Mouse (Mus musculus): ENCODE data around the gene Il5. TPM values are rescaled to one million over a fixed set of nuclear protein-coding genes. Genes with fewer than 3 reads are reported as not detected.

Il5 gene
- polyA plus RNA-seq, 1 experiment from 2014 or later, result not detected

GRCm38 (mm10) chr11:53706236-53706933 lies 14.2 kb upstream of the Il5 start:
- WGBS, result 6% methylated on average over 29 of the region's 29 CpGs
- peaks cover 2% of the 10 kb centered on the region; the same call in 1 of the 2 replicates for H3K36me3 ChIP-seq (ENCODE audit: control insufficient read depth, insufficient read depth, low read length)
- peak overlapping the region; percentile 76 for H3K27ac ChIP-seq (ENCODE audit: low read depth, low read length)
- peak; percentile 69 for DNase-seq (ENCODE audit: low spot score)
- no peaks in the 10 kb centered on the region for H3K9me3 ChIP-seq (ENCODE audit: control insufficient read depth, low read length)
- peak overlapping the region; percentile 80 for H3K9ac ChIP-seq (ENCODE audit: low read depth, low read length)
- peak; percentile 68 for ATAC-seq (replicated peaks; ENCODE audit: low FRiP score)
- H3K4me1 ChIP-seq (replicated peaks; ENCODE audit: control insufficient read depth, insufficient read depth, low read length), result no peaks in the 10 kb centered on the region; the same call in 1 of the 2 replicates
- H3K4me2 ChIP-seq, result peak overlapping the region; percentile 76
- H3K4me3 ChIP-seq (ENCODE audit: low read depth, low read length), result peak overlapping the region; percentile 87
- H3K27me3 ChIP-seq (replicated peaks; ENCODE audit: control insufficient read depth, insufficient read depth, low read length), result no peaks in the 10 kb centered on the region

GRCm38 (mm10) chr11:53706934-53707717 lies 13.5 kb upstream of the Il5 start, which contains the start of gene Rad50:
Gene Rad50, minus strand, starts transcription at chr11:53707319.
- Histone ChIP-seq H3K27me3 (replicated peaks; ENCODE audit: control insufficient read depth, insufficient read depth, low read length) (no peaks in the 10 kb centered on the region), H3K36me3 (ENCODE audit: control insufficient read depth, insufficient read depth, low read length) (peaks cover 2% of the 10 kb centered on the region; the same call in 1 of the 2 replicates), H3K9me3 (ENCODE audit: control insufficient read depth, low read length) (no peaks in the 10 kb centered on the region), H3K4me3 (ENCODE audit: low read depth, low read length) (peak within 1 kb of the TSS; percentile 87), H3K4me2 (peak within 1 kb of the TSS; percentile 76), H3K4me1 (replicated peaks; ENCODE audit: control insufficient read depth, insufficient read depth, low read length) (no peaks in the 10 kb centered on the region; the same call in 1 of the 2 replicates), H3K9ac (ENCODE audit: low read depth, low read length) (peak within 1 kb of the TSS; percentile 80), H3K27ac (ENCODE audit: low read depth, low read length) (peak within 1 kb of the TSS; percentile 76)
- WGBS, result 3% methylated on average over 55 of the region's 55 CpGs
- DNase-seq (ENCODE audit: low spot score), result peak; percentile 89
- ATAC-seq (replicated peaks; ENCODE audit: low FRiP score), result peak; percentile 93

DNA sequence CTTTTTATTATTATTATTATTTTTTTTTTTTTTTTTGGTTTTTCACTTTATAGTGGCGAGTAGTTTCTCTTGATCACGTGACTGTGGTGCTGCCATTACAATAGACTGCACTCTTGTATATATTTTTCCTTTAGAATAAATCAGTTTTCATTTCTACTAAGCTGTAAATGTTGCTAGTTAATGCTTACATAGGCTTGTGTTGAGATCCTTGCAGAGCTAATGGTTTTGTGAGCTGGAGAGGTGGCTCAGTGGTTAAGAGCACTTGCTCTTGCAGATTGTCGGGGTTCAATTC lies 12.9 kb upstream of the Il5 start:
- ATAC-seq (replicated peaks; ENCODE audit: low FRiP score), result no peak
- H3K4me2 ChIP-seq, result peak overlapping the region; percentile 76
- H3K27me3 ChIP-seq (replicated peaks; ENCODE audit: control insufficient read depth, insufficient read depth, low read length), result no peaks in the 10 kb centered on the region
- no peaks in the 10 kb centered on the region; the same call in 1 of the 2 replicates for H3K4me1 ChIP-seq (replicated peaks; ENCODE audit: control insufficient read depth, insufficient read depth, low read length)
- peak overlapping the region; percentile 80 for H3K9ac ChIP-seq (ENCODE audit: low read depth, low read length)
- H3K9me3 ChIP-seq (ENCODE audit: control insufficient read depth, low read length), result no peaks in the 10 kb centered on the region
- H3K4me3 ChIP-seq (ENCODE audit: low read depth, low read length), result peak overlapping the region; percentile 87
- no peak for DNase-seq (ENCODE audit: low spot score)
- 73% methylated on average over 3 of the region's 3 CpGs for WGBS
- H3K36me3 ChIP-seq (ENCODE audit: control insufficient read depth, insufficient read depth, low read length), result peaks cover 2% of the 10 kb centered on the region; the same call in 1 of the 2 replicates
- peak overlapping the region; percentile 76 for H3K27ac ChIP-seq (ENCODE audit: low read depth, low read length)

- ATAC-seq (replicated peaks; ENCODE audit: low FRiP score) (no peak), DNase-seq (ENCODE audit: low spot score) (no peak)
- Histone ChIP-seq H3K9ac (ENCODE audit: low read depth, low read length) (no peak overlapping the region), H3K4me2 (no peak overlapping the region), H3K36me3 (ENCODE audit: control insufficient read depth, insufficient read depth, low read length) (no peaks in the 10 kb centered on the region), H3K27ac (ENCODE audit: low read depth, low read length) (no peak overlapping the region), H3K4me1 (replicated peaks; ENCODE audit: control insufficient read depth, insufficient read depth, low read length) (no peaks in the 10 kb centered on the region), H3K9me3 (ENCODE audit: control insufficient read depth, low read length) (no peaks in the 10 kb centered on the region), H3K27me3 (replicated peaks; ENCODE audit: control insufficient read depth, insufficient read depth, low read length) (peaks cover 3% of the 10 kb centered on the region; the same call in 1 of the 2 replicates), H3K4me3 (ENCODE audit: low read depth, low read length) (no peak overlapping the region)
- WGBS, result 63% methylated on average over 1 of the region's 1 CpGs
Observed at GRCm38 (mm10) chr11:53719701-53720100, 893 bp upstream of the Il5 start.

GRCm38 (mm10) chr11:53731457-53731856 lies 10.9 kb downstream of the Il5 start:
- Histone ChIP-seq H3K27me3 (replicated peaks; ENCODE audit: control insufficient read depth, insufficient read depth, low read length) (no peaks in the 10 kb centered on the region), H3K27ac (ENCODE audit: low read depth, low read length) (no peak overlapping the region), H3K9ac (ENCODE audit: low read depth, low read length) (no peak overlapping the region), H3K4me3 (ENCODE audit: low read depth, low read length) (no peak overlapping the region), H3K4me2 (no peak overlapping the region), H3K36me3 (ENCODE audit: control insufficient read depth, insufficient read depth, low read length) (no peaks in the 10 kb centered on the region), H3K4me1 (replicated peaks; ENCODE audit: control insufficient read depth, insufficient read depth, low read length) (no peaks in the 10 kb centered on the region), H3K9me3 (ENCODE audit: control insufficient read depth, low read length) (no peaks in the 10 kb centered on the region)
- 92% methylated on average over 7 of the region's 7 CpGs for WGBS
- ATAC-seq (replicated peaks; ENCODE audit: low FRiP score), result no peak
- DNase-seq (ENCODE audit: low spot score), result no peak

DNA sequence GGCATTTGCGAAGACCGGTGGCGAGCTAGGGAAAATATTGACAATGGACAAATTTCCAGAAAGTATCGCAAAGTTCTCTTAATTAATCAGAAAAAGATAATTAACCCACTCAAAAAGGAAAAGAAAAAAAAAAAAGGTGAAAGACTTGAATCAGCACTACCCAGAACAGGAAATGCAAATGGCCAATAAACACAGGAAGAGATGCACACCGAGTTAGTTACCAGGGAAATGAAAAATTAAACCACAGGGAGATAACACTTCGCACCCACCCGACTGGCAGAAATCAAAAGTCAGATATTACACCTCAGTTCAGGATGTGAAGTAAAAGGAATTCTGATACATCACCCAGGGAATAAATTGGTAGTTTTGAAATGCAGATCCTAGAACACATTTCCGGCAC lies 11.7 kb downstream of the Il5 start:
- Histone ChIP-seq H3K36me3 (ENCODE audit: control insufficient read depth, insufficient read depth, low read length) (no peaks in the 10 kb centered on the region), H3K27ac (ENCODE audit: low read depth, low read length) (no peak overlapping the region), H3K4me3 (ENCODE audit: low read depth, low read length) (no peak overlapping the region), H3K4me1 (replicated peaks; ENCODE audit: control insufficient read depth, insufficient read depth, low read length) (no peaks in the 10 kb centered on the region), H3K9me3 (ENCODE audit: control insufficient read depth, low read length) (no peaks in the 10 kb centered on the region), H3K27me3 (replicated peaks; ENCODE audit: control insufficient read depth, insufficient read depth, low read length) (no peaks in the 10 kb centered on the region), H3K4me2 (no peak overlapping the region), H3K9ac (ENCODE audit: low read depth, low read length) (no peak overlapping the region)
- no peak for ATAC-seq (replicated peaks; ENCODE audit: low FRiP score)
- DNase-seq (ENCODE audit: low spot score), result no peak
- 71% methylated on average over 8 of the region's 8 CpGs for WGBS

DNA sequence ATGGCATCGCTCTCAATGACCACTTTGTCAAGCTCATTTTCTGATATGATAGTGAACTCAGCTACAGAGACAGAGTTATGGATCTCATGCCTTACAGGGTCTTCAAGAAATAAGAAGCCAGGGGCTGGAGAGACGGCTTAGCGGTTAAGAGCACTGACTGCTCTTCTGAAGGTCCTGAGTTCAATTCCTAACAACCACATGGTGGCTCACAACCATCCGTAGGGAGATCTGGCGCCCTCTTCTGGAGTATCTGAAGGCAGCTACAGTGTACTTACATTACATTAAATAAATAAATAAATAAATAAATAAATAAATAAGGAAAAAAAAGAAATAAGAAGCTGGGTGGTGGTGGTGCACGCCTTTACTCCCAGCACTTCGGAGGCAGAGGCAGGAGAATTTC lies 13.2 kb downstream of the Il5 start:
- H3K4me3 ChIP-seq (ENCODE audit: low read depth, low read length), result no peak overlapping the region
- no peak overlapping the region for H3K9ac ChIP-seq (ENCODE audit: low read depth, low read length)
- no peak for ATAC-seq (replicated peaks; ENCODE audit: low FRiP score)
- H3K36me3 ChIP-seq (ENCODE audit: control insufficient read depth, insufficient read depth, low read length), result no peaks in the 10 kb centered on the region
- no peaks in the 10 kb centered on the region for H3K4me1 ChIP-seq (replicated peaks; ENCODE audit: control insufficient read depth, insufficient read depth, low read length)
- no peak for DNase-seq (ENCODE audit: low spot score)
- H3K27me3 ChIP-seq (replicated peaks; ENCODE audit: control insufficient read depth, insufficient read depth, low read length), result no peaks in the 10 kb centered on the region
- WGBS, result 80% methylated on average over 7 of the region's 7 CpGs
- no peak overlapping the region for H3K4me2 ChIP-seq
- H3K27ac ChIP-seq (ENCODE audit: low read depth, low read length), result no peak overlapping the region
- H3K9me3 ChIP-seq (ENCODE audit: control insufficient read depth, low read length), result no peaks in the 10 kb centered on the region

GRCm38 (mm10) chr11:53734431-53734830 lies 13.8 kb downstream of the Il5 start:
- no peaks in the 10 kb centered on the region for H3K4me1 ChIP-seq (replicated peaks; ENCODE audit: control insufficient read depth, insufficient read depth, low read length)
- no peaks in the 10 kb centered on the region for H3K9me3 ChIP-seq (ENCODE audit: control insufficient read depth, low read length)
- no peaks in the 10 kb centered on the region for H3K27me3 ChIP-seq (replicated peaks; ENCODE audit: control insufficient read depth, insufficient read depth, low read length)
- no peak overlapping the region for H3K27ac ChIP-seq (ENCODE audit: low read depth, low read length)
- 78% methylated on average over 2 of the region's 2 CpGs for WGBS
- H3K9ac ChIP-seq (ENCODE audit: low read depth, low read length), result no peak overlapping the region
- ATAC-seq (replicated peaks; ENCODE audit: low FRiP score) (no peak), DNase-seq (ENCODE audit: low spot score) (no peak)
- no peak overlapping the region for H3K4me3 ChIP-seq (ENCODE audit: low read depth, low read length)
- no peaks in the 10 kb centered on the region for H3K36me3 ChIP-seq (ENCODE audit: control insufficient read depth, insufficient read depth, low read length)
- no peak overlapping the region for H3K4me2 ChIP-seq
